Mouse (Mus musculus): ENCODE results near the gene Sphk1.
A peak's percentile ranks its signal among the peaks of the same experiment; 100 is the strongest.

Gene Sphk1

GRCm38 (mm10) chr11:116536685-116537084, 6.0 kb downstream of the Sphk1 start:
- no peak for DNase-seq (ENCODE audit: extremely low spot score, low spot score)

GRCm38 (mm10) chr11:116537388-116537787, 6.7 kb downstream of the Sphk1 start:
- DNase-seq (ENCODE audit: extremely low spot score, low spot score): no peak

- DNase-seq (ENCODE audit: extremely low spot score, low spot score): no peak
Observed at GRCm38 (mm10) chr11:116538142-116538735, 7.5 kb downstream of the Sphk1 start.

GRCm38 (mm10) chr11:116541183-116541582, 10.5 kb downstream of the Sphk1 start:
- DNase-seq (ENCODE audit: extremely low spot score, low spot score): no peak

DNA sequence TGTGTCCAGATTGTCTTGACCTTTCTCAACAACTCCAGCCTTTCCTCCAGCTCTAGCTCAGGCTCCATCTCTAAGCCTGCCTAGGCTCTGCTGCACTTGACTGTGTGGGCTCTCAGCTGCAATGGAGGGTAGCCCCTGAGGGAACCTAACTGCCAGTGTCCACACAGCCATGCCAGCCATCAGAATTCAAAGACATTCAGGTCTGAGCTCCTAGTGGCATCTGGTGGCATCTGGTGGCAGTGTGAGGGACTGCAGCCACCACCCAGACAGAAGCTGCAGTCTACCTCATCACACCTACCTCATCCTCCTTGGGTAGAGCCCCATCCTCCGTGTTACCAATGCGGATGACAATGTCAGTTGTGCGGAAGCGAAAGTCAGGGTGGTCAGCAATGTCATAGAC, 12.4 kb downstream of the Sphk1 start:
- no peak for DNase-seq (ENCODE audit: extremely low spot score, low spot score)

DNA sequence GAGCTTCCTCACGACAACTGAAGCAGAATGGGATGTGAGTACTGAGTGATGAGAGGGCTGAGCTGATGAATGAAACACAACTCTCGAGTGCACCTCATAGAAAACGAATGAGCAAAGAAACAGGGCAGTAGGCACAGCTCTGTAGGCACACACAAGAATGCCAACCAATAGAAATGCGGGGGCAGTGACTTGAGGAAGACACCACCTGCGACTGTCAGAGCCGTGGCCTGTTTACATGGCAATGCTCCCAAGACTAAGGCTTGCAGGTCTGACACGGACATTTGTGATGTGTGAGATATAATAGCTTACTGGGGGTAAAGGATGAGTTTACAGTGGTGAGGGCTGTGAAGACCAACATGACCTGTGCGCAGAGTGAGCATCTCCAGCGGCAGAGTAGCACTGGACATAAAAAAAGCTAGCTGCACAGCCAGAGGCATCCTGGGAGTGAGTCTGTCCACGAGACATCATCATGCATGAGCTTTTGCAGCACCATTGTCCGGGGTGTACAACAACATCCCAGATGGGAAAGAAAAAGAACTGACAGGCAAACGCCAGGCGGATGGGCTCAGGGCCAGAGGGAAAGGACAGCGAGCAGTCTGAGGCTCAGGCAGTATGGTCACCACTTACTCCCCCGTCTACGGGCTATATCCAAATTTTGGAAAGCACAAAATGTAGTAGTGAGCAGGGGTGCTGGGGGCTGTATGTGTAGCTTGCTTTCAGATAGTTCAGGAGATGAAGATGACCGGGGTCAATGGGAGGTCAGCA, 16.8 kb downstream of the Sphk1 start:
- DNase-seq (ENCODE audit: extremely low spot score, low spot score): no peak

DNA sequence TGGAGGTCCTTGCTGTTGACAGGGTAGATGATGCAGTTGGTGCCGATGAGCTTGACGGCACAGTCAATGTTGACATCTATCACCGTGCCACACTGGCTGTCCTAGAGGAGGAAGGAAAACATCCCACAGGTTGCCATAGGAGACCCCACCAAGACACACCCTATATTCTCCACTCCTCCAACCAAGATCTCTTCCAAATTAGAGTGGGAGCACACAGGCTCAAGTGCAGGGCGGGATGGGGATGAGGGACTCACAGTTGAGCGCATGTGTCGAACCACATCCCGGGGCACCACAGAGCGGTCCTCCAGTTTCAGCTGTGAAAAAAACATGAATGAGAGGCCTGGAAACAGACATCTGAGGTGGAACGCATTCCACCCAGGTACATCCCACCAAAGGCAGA, 18.1 kb downstream of the Sphk1 start:
- DNase-seq (ENCODE audit: extremely low spot score, low spot score): no peak

- DNase-seq (ENCODE audit: extremely low spot score, low spot score): no peak
Observed at GRCm38 (mm10) chr11:116549273-116550038, 18.7 kb downstream of the Sphk1 start.

GRCm38 (mm10) chr11:116550748-116551147, 20.0 kb downstream of the Sphk1 start:
- no peak for DNase-seq (ENCODE audit: extremely low spot score, low spot score)

GRCm38 (mm10) chr11:116552194-116552593, 21.5 kb downstream of the Sphk1 start:
- no peak for DNase-seq (ENCODE audit: extremely low spot score, low spot score)

DNA sequence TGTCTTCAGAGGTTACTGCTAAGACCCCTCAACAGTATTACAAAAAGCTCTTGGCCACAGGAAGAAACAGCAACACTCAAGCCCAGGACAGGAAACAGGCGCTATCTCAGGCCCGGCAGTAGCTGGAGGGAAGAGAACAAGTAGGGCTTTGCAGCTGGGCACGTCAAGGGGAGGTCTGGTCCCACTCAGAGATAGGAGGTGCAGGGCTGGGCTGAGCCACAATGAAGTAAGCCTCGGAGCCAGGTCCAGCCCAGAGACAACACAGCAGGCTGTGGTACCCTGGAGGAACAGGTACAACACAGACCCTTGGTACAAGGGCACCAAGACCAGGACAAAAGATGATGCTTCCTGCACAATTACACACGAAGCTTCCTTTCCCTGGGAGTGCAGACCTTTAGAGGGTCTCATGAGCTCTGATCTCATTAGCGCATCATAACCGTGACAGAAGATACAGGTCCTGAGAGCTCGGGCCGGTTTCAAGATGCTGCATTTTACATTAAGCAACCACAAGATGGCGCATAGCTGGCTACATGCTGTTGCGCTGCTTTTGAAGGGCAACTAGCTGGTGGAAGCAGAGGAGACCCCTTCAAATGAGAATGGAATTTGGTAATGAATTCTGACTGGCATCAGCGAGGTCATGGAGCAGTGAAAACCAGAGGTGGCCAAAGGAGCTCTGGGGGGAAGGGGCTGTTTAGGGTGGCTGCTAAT, 23.6 kb downstream of the Sphk1 start:
- DNase-seq (ENCODE audit: extremely low spot score, low spot score): peak; percentile 41

DNA sequence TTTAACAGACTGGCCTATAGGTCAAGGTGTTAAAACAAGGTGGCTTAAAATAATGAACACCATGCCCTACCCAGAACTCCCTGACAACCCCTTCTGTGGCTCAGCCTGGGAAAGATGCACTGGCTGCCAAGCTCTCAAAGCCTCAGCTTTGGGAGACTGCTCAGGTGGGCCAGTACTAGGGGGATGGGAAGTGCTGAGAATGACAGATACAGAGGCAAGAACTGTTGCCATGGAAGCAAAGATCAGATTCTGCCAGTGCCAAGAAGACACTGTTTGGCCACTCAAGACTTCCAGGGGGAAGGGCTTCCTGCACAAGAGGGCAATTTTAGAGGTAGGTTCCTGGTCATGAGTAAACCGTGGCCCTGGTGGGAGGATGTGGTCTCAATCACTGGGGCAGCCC, 24.8 kb downstream of the Sphk1 start:
- DNase-seq (ENCODE audit: extremely low spot score, low spot score): no peak

DNA sequence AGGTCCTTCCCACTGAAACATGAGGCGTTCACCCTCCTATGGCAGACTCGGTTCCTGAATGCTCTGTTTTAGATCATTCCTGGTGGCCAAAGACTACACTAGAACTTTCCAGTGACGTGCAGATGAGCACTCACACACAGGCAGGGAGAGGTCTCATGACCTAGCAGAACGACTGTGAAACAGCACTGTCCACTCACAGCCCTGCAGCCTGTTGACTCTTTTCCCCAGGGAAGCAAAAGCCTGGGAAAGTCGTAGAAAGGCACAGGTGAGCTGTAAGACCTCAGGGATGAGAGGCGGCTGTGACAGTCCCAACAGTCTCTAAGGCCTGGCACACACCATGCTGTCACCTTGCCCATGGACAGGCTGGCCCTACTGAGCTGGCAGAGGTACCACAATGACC, 25.6 kb downstream of the Sphk1 start:
- no peak for DNase-seq (ENCODE audit: extremely low spot score, low spot score)

- no peak for DNase-seq (ENCODE audit: extremely low spot score, low spot score)
Observed at GRCm38 (mm10) chr11:116565283-116566041, 34.7 kb downstream of the Sphk1 start.

DNA sequence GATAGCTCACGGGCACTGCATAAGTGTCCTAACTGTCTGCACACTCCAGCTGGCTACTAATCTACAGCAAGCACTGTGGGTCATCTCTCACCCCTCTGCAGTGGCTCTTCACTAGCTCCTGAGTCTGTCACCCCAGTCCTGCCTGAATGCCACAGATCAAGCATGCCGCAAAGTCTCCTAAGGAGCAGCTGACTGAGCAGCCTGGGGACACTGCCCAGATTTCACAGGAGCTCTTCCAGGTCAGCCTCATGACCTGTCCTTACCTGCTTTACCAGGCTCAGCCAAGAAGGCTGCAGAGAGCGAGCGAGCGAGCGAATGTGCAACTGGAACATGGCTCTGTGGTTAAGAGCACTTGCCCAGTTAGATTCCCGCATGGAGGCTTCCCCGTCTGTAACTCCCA, 36.8 kb downstream of the Sphk1 start:
- no peak for DNase-seq (ENCODE audit: extremely low spot score, low spot score)

GRCm38 (mm10) chr11:116570821-116571220, 40.1 kb downstream of the Sphk1 start:
- DNase-seq (ENCODE audit: extremely low spot score, low spot score): no peak

DNA sequence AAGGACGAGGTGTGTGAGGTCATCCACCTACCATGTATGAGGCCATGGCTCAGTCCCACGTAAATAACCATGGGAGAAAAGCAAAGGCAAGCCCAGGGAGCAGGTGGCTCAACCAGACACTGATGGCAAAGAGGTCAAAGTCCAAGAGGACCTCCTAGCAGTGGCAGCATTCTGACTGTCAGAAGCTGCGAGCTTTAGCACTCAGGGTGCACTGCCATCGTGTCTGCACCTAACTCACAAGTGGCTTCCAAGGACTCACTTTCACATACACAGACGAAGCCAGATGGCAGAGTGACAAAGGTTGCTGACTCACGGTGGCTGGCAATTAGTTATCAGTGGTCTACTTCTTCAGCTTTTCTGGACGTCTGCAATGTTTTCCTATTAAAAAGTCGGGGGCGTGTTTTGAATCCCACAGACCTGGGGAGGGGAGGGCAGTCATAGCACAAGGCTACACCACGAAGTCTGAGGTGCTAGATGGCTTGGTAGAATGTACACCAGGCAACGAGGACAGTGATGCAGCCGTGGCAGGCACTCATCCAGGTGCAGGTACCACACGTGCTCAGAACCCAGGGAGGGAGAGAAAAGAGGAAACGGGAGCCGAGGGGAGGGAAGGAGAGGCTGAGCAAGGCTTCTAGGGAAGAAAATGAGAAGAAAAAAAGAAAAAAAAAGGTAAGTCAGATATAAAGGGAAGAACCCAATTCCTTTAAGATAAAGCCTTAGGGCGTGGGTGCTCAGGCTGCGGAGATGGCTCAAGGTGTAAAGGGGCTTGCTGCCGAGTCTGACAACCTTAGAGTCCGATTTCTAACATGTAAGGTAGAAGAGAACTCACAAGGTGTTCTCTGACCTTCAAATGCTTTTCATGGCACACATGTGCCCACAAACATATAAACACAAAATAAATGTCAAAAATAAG, 41.3 kb downstream of the Sphk1 start:
- no peak for DNase-seq (ENCODE audit: extremely low spot score, low spot score)

DNA sequence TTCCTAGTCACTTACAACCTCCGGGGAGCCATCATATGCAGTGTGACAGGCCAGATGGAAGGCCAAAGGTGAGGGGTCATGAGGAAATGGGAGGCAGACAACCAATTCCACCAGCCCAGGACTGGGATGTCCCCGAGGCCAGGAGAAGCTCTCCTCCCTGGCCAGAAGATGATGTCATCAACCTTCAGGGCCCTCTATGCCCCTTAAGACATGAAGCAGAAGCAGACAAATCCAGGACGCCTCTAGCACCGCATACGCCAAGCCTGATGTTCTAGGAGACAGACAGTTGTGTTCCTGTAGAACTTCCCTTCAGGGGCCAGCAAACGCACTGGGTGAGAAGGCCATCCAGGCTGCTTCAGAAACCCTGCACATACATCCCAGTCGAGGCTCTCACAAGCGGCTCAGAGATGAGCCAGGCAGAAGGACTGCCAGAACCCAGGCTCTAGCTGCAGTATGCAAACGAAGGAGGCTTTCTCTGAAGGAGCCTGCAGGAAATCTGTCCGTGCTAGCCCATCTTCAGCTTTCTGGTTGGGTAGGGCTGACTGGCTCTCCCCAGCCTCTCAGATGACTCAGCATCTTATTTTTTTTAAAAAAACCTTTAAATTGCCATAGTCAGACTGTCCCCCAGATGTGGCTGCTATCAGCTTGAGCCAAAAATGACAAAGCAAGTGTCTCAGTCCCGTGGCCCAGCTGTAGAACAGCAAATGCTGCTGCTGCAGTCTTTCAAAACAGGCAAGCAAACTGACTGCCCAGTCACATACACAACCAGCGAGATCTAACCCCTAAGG, 42.2 kb downstream of the Sphk1 start:
- no peak for DNase-seq (ENCODE audit: extremely low spot score, low spot score)

DNA sequence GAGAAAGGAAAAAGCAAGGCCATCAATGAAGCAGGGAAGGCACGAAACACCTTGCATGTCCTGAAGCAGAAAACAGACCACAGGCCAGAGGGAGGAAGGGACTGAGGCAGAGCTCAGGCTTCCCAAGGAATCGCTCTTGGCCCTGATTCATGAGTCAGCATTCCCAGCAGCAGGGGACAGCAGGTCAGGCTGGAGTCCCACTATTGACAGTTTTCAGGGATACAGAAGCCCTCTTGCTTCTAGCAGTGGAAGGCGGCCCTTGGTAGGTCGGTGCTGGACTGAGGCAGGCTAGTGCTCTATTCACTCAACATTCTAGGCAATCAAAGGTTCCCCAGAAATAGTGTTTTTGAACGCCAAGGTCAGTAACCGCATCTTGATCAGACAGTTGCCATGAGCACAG, 43.8 kb downstream of the Sphk1 start:
- no peak for DNase-seq (ENCODE audit: extremely low spot score, low spot score)
